Comparison of ENCODE assay signal across 11 mouse cellular contexts in genomic region chrX:36393279-36393678, GRCm38 (mm10). TPM values are rescaled to one million over a fixed set of nuclear protein-coding genes. Genes with fewer than 3 reads are reported as not detected.
DNase-seq lines count a peak whose midpoint lies in the region; ATAC-seq lines count a peak whose summit lies in the region.
"Had no signal": no experiment of that assay in that cellular context is flagged by ENCODE, and none has a peak within 500 bp of the region (broad histone marks: within the 10 kb centered on the region; RNA-seq: fewer than 3 reads in every experiment).

No protein-coding gene starts in this region.

- H3K4me3 ChIP-seq in hindbrain, embryonic 16.5 days (ENCODE audit: low read length): no peak overlapping the region
- H3K4me3 ChIP-seq in hindbrain, embryonic 10.5 days: no peak overlapping the region
- no peak overlapping the region for H3K4me3 ChIP-seq in neural tube, embryonic 14.5 days (ENCODE audit: low read depth, low read length)
- no peak overlapping the region for H3K4me3 ChIP-seq in embryonic facial prominence, embryonic 11.5 days (ENCODE audit: low read depth, low read length)
- H3K4me3 ChIP-seq in intestine, embryonic 16.5 days (ENCODE audit: low read length): no peak overlapping the region
- H3K4me3 ChIP-seq: embryonic facial prominence, embryonic 12.5 days; heart, embryonic 12.5 days had no signal

- no peaks in the 10 kb centered on the region for H3K4me1 ChIP-seq in hindbrain, embryonic 16.5 days (ENCODE audit: control insufficient read depth, insufficient read depth, low read depth, low read length)
- H3K4me1 ChIP-seq in hindbrain, embryonic 10.5 days (replicated peaks): no peaks in the 10 kb centered on the region
- H3K4me1 ChIP-seq in neural tube, embryonic 14.5 days (ENCODE audit: control insufficient read depth, insufficient read depth, low read length): no peaks in the 10 kb centered on the region
- no peaks in the 10 kb centered on the region for H3K4me1 ChIP-seq in embryonic facial prominence, embryonic 11.5 days (ENCODE audit: control insufficient read depth, insufficient read depth, low read length)
- no peaks in the 10 kb centered on the region for H3K4me1 ChIP-seq in intestine, embryonic 16.5 days (ENCODE audit: control insufficient read depth, insufficient read depth, low read length)
- H3K4me1 ChIP-seq: embryonic facial prominence, embryonic 12.5 days; heart, embryonic 12.5 days had no signal

- H3K27ac ChIP-seq in hindbrain, embryonic 16.5 days (ENCODE audit: low read depth, low read length): no peak overlapping the region
- no peak overlapping the region for H3K27ac ChIP-seq in hindbrain, embryonic 10.5 days
- no peak overlapping the region for H3K27ac ChIP-seq in neural tube, embryonic 14.5 days (ENCODE audit: low read depth, low read length)
- no peak overlapping the region for H3K27ac ChIP-seq in embryonic facial prominence, embryonic 11.5 days (replicated peaks; ENCODE audit: low read depth, low read length)
- no peak overlapping the region for H3K27ac ChIP-seq in intestine, embryonic 16.5 days (ENCODE audit: low read length)
- H3K27ac ChIP-seq: embryonic facial prominence, embryonic 12.5 days had no signal

- H3K4me2 ChIP-seq in hindbrain, embryonic 16.5 days (ENCODE audit: low read length): no peak overlapping the region
- no peak overlapping the region for H3K4me2 ChIP-seq in neural tube, embryonic 14.5 days (ENCODE audit: low read depth, low read length)
- H3K4me2 ChIP-seq in embryonic facial prominence, embryonic 11.5 days (ENCODE audit: low read depth, low read length): no peak overlapping the region
- no peak overlapping the region for H3K4me2 ChIP-seq in intestine, embryonic 16.5 days (ENCODE audit: low read depth, low read length)
- H3K4me2 ChIP-seq: embryonic facial prominence, embryonic 12.5 days; heart, embryonic 12.5 days had no signal

- H3K9me3 ChIP-seq in hindbrain, embryonic 16.5 days (ENCODE audit: control insufficient read depth, low read length): no peaks in the 10 kb centered on the region
- no peaks in the 10 kb centered on the region for H3K9me3 ChIP-seq in hindbrain, embryonic 10.5 days
- H3K9me3 ChIP-seq in neural tube, embryonic 14.5 days (ENCODE audit: control insufficient read depth, low read length): no peaks in the 10 kb centered on the region
- H3K9me3 ChIP-seq in embryonic facial prominence, embryonic 11.5 days (replicated peaks; ENCODE audit: control insufficient read depth, low read length): no peaks in the 10 kb centered on the region
- no peaks in the 10 kb centered on the region for H3K9me3 ChIP-seq in intestine, embryonic 16.5 days (ENCODE audit: control insufficient read depth, low read length)
- H3K9me3 ChIP-seq: embryonic facial prominence, embryonic 12.5 days; heart, embryonic 12.5 days had no signal

- peak; percentile 84 for ATAC-seq in hindbrain, embryonic 16.5 days
- peak; percentile 54; the same call in 1 of the 2 replicates for ATAC-seq in neural tube, embryonic 14.5 days (ENCODE audit: low read depth)
- no peak for ATAC-seq in embryonic facial prominence, embryonic 11.5 days (replicated peaks; ENCODE audit: insufficient number of reproducible peaks, low FRiP score, low TSS enrichment, low read depth)
- no peak for ATAC-seq in megakaryocyte, adult 5-6 weeks (ENCODE audit: poor library complexity, severe bottlenecking)
- no peak for ATAC-seq in intestine, embryonic 16.5 days

- H3K27me3 ChIP-seq in hindbrain, embryonic 16.5 days (replicated peaks; ENCODE audit: control insufficient read depth, insufficient read depth, low read length): no peaks in the 10 kb centered on the region
- H3K27me3 ChIP-seq in hindbrain, embryonic 10.5 days (ENCODE audit: insufficient read depth, poor library complexity, severe bottlenecking): no peaks in the 10 kb centered on the region
- H3K27me3 ChIP-seq in neural tube, embryonic 14.5 days (ENCODE audit: control insufficient read depth, insufficient read depth, low read length): no peaks in the 10 kb centered on the region
- H3K27me3 ChIP-seq in embryonic facial prominence, embryonic 11.5 days (ENCODE audit: control insufficient read depth, insufficient read depth, low read length): no peaks in the 10 kb centered on the region
- H3K27me3 ChIP-seq in intestine, embryonic 16.5 days (replicated peaks; ENCODE audit: control insufficient read depth, insufficient read depth, low read length): no peaks in the 10 kb centered on the region
- H3K27me3 ChIP-seq: embryonic facial prominence, embryonic 12.5 days; heart, embryonic 12.5 days had no signal

- no peaks in the 10 kb centered on the region for H3K36me3 ChIP-seq in hindbrain, embryonic 16.5 days (ENCODE audit: control insufficient read depth, insufficient read depth, low read length)
- no peaks in the 10 kb centered on the region for H3K36me3 ChIP-seq in hindbrain, embryonic 10.5 days
- H3K36me3 ChIP-seq in neural tube, embryonic 14.5 days (ENCODE audit: control insufficient read depth, insufficient read depth, low read length): no peaks in the 10 kb centered on the region
- no peaks in the 10 kb centered on the region for H3K36me3 ChIP-seq in embryonic facial prominence, embryonic 11.5 days (replicated peaks; ENCODE audit: control insufficient read depth, insufficient read depth, low read depth, low read length)
- no peaks in the 10 kb centered on the region for H3K36me3 ChIP-seq in intestine, embryonic 16.5 days (ENCODE audit: control insufficient read depth, insufficient read depth, low read length)
- H3K36me3 ChIP-seq: embryonic facial prominence, embryonic 12.5 days; heart, embryonic 12.5 days had no signal

- no peak for DNase-seq in hindbrain, embryonic 10.5 days (ENCODE audit: low spot score)
- DNase-seq in neural tube, embryonic 10.5 days (ENCODE audit: extremely low spot score, low spot score): no peak
- peak; percentile 46 for DNase-seq in embryonic facial prominence, embryonic 11.5 days (ENCODE audit: low spot score)
- no peak for DNase-seq in testis, postnatal 14 days (ENCODE audit: low spot score)

- H3K9ac ChIP-seq in hindbrain, embryonic 16.5 days (ENCODE audit: low read depth, low read length): no peak overlapping the region
- H3K9ac ChIP-seq in neural tube, embryonic 14.5 days (replicated peaks; ENCODE audit: low read depth, low read length): no peak overlapping the region
- no peak overlapping the region for H3K9ac ChIP-seq in embryonic facial prominence, embryonic 11.5 days (replicated peaks; ENCODE audit: low read length)
- H3K9ac ChIP-seq in intestine, embryonic 16.5 days (ENCODE audit: low read depth, low read length): no peak overlapping the region
- H3K9ac ChIP-seq: embryonic facial prominence, embryonic 12.5 days; heart, embryonic 12.5 days had no signal

- WGBS in hindbrain, embryonic 16.5 days: 51% methylated on average over 6 of the region's 6 CpGs
- 55% methylated on average over 6 of the region's 6 CpGs for WGBS in hindbrain, embryonic 10.5 days
- 48% methylated on average over 6 of the region's 6 CpGs for WGBS in neural tube, embryonic 14.5 days
- WGBS in embryonic facial prominence, embryonic 11.5 days: 45% methylated on average over 6 of the region's 6 CpGs
- WGBS in intestine, embryonic 16.5 days: 42% methylated on average over 6 of the region's 6 CpGs

RNA-seq across cellular contexts. Expression of gene Gm6268, which starts 7.8 kb away (rescaled TPM):
- not detected in 2 replicates for polyA plus RNA-seq in hindbrain, embryonic 16.5 days (2015; fragmentation: Nextera tagmentation; extraction: Ambion mirVana)
- not detected in 2 replicates for polyA plus RNA-seq in hindbrain, embryonic 10.5 days (2016; fragmentation: Nextera tagmentation; extraction: Ambion mirVana)
- not detected in 2 replicates for polyA plus RNA-seq in neural tube, embryonic 14.5 days (2014; fragmentation: Nextera tagmentation; extraction: Ambion mirVana)
- polyA plus RNA-seq in embryonic facial prominence, embryonic 11.5 days (2014; fragmentation: Nextera tagmentation; extraction: Ambion mirVana): not detected in 2 replicates
- total RNA-seq in megakaryocyte, adult 5-6 weeks (2015): not detected in 2 replicates
- total RNA-seq in megakaryocyte, adult 5-6 weeks (2017): not detected in 2 replicates
- polyA plus RNA-seq in intestine, embryonic 16.5 days (2015; fragmentation: Nextera tagmentation; extraction: Ambion mirVana): not detected in 2 replicates
- total RNA-seq: left cerebral cortex, adult 8-10 months had no signal
- polyA plus RNA-seq: embryonic facial prominence, embryonic 12.5 days; heart, embryonic 12.5 days had no signal

Comparison
In these comparisons a context has a peak if more than half of its experiments do, and no peak if none do; other contexts are left out.
1. ATAC-seq: peak in hindbrain, embryonic 16.5 days (single experiment) and neural tube, embryonic 14.5 days (single experiment); none in embryonic facial prominence, embryonic 11.5 days (single experiment), megakaryocyte, adult 5-6 weeks (single experiment) and intestine, embryonic 16.5 days (single experiment).